Mouse (Mus musculus) embryonic fibroblast, embryonic 13.5 days (primary cell): ENCODE measurements around the gene Nt5m.

Source experiments
- CTCF ChIP-seq: IDR thresholded peaks from 2 replicates; pipeline ENCODE4 v1.5.1; 2011; ENCODE audit warnings: mild to moderate bottlenecking, control low read depth, low read length, moderate library complexity, borderline replicate concordance; ENCODE audit not compliant: insufficient read depth
- POLR2A ChIP-seq: IDR thresholded peaks from 2 replicates; pipeline ENCODE4 v1.6.1; 2011; ENCODE audit warnings: low read depth, mild to moderate bottlenecking, control low read depth, low read length, moderate library complexity

DNA sequence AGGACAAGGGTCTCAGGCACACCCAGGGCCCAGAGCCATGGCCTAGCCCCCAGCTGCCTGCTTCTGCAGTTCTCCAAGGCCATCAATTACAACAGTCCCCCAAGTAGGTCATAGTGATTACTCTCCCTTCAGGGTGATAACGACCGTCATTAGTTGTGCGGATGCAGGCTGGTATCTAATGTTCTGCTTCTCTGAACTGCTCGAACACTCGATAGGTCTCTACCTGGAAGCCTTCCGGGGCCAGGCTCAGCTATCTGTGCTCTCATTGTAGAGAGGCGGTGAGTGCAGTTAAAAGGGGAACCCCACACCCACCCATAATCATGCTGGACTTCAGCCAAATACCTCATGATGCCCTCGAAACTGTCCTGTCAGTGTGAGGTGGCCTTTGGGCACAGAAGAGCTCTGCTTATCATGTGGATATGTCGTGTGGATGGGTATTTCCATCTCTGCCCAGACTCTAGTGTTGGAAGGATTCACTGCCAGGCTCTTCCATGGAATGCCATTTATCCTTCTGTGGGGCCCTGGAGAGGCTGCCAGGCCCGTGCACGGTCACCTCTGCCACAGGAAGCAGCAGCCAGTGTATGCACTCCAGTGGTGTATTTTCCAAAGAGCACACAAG lies 58.8 kb downstream of the Nt5m start:
- TF ChIP-seq CTCF (no peak), POLR2A (no peak)
